Comparison of ENCODE assay signal across 9 mouse cellular contexts in genomic region chr10:17478761-17479632, GRCm38 (mm10).
A peak's percentile ranks its signal among the peaks of the same experiment; 100 is the strongest.
DNase-seq lines count a peak whose midpoint lies in the region; ATAC-seq and TF ChIP-seq lines count a peak whose summit lies in the region.
"Had no signal": no experiment of that assay in that cellular context is flagged by ENCODE, and none has a peak within 500 bp of the region (broad histone marks: within the 10 kb centered on the region; RNA-seq: fewer than 3 reads in every experiment).

No protein-coding gene starts in this region.

- no peaks in the 10 kb centered on the region for H3K36me3 ChIP-seq in embryonic facial prominence, embryonic 13.5 days
- no peaks in the 10 kb centered on the region for H3K36me3 ChIP-seq in intestine, embryonic 16.5 days (ENCODE audit: control insufficient read depth, insufficient read depth, low read length)
- no peaks in the 10 kb centered on the region for H3K36me3 ChIP-seq in midbrain, embryonic 13.5 days

- no peak for TF ChIP-seq CTCF in gastrocnemius, adult 2 months (IDR thresholded peaks at IDR 0.05)

- 24% methylated on average over 8 of the region's 8 CpGs for WGBS in embryonic facial prominence, embryonic 13.5 days
- WGBS in intestine, embryonic 16.5 days, result 34% methylated on average over 8 of the region's 8 CpGs
- WGBS in midbrain, embryonic 13.5 days, result 19% methylated on average over 8 of the region's 8 CpGs

- peak; percentile 16 for DNase-seq in brain, embryonic 18.5 days (ENCODE audit: low read depth, low spot score)
- DNase-seq in cerebellum, adult 11-12 months, result no peak
- DNase-seq in testis, postnatal 10 days (ENCODE audit: low spot score), result no peak
- no peak for DNase-seq in gastrocnemius, adult 2 months
- DNase-seq: kidney, postnatal 4 days; thymus, postnatal 36 days had no signal

- peak overlapping the region; percentile 37 for H3K4me2 ChIP-seq in embryonic facial prominence, embryonic 13.5 days
- H3K4me2 ChIP-seq in intestine, embryonic 16.5 days (ENCODE audit: low read depth, low read length), result no peak overlapping the region
- peak overlapping the region; percentile 35 for H3K4me2 ChIP-seq in midbrain, embryonic 13.5 days (replicated peaks)

- peaks cover 6% of the 10 kb centered on the region for H3K4me1 ChIP-seq in embryonic facial prominence, embryonic 13.5 days
- H3K4me1 ChIP-seq in intestine, embryonic 16.5 days (ENCODE audit: control insufficient read depth, insufficient read depth, low read length), result no peaks in the 10 kb centered on the region
- peaks cover 14% of the 10 kb centered on the region for H3K4me1 ChIP-seq in midbrain, embryonic 13.5 days (replicated peaks)

- H3K9me3 ChIP-seq in embryonic facial prominence, embryonic 13.5 days, result no peaks in the 10 kb centered on the region
- H3K9me3 ChIP-seq in intestine, embryonic 16.5 days (ENCODE audit: control insufficient read depth, low read length), result no peaks in the 10 kb centered on the region
- no peaks in the 10 kb centered on the region for H3K9me3 ChIP-seq in midbrain, embryonic 13.5 days

- no peak overlapping the region for H3K4me3 ChIP-seq in embryonic facial prominence, embryonic 13.5 days
- H3K4me3 ChIP-seq in intestine, embryonic 16.5 days (ENCODE audit: low read length), result no peak overlapping the region
- no peak overlapping the region for H3K4me3 ChIP-seq in midbrain, embryonic 13.5 days (replicated peaks)
- H3K4me3 ChIP-seq in gastrocnemius, adult 2 months, result no peak overlapping the region

- intact Hi-C loops in gastrocnemius, adult 2 months (cut with DNase I), result no loop called here

- H3K9ac ChIP-seq in embryonic facial prominence, embryonic 13.5 days, result no peak overlapping the region
- no peak overlapping the region for H3K9ac ChIP-seq in intestine, embryonic 16.5 days (ENCODE audit: low read depth, low read length)
- 0 out of 2 replicates have a peak overlapping the region, but pooled peaks have one; percentile 0 for H3K9ac ChIP-seq in midbrain, embryonic 13.5 days (replicated peaks)

- H3K27ac ChIP-seq in embryonic facial prominence, embryonic 13.5 days, result no peak overlapping the region
- no peak overlapping the region for H3K27ac ChIP-seq in intestine, embryonic 16.5 days (ENCODE audit: low read length)
- peak overlapping the region; percentile 71 for H3K27ac ChIP-seq in midbrain, embryonic 13.5 days
- no peak overlapping the region for H3K27ac ChIP-seq in gastrocnemius, adult 2 months

- no peaks in the 10 kb centered on the region for H3K27me3 ChIP-seq in embryonic facial prominence, embryonic 13.5 days
- H3K27me3 ChIP-seq in intestine, embryonic 16.5 days (replicated peaks; ENCODE audit: control insufficient read depth, insufficient read depth, low read length), result no peaks in the 10 kb centered on the region
- H3K27me3 ChIP-seq in midbrain, embryonic 13.5 days, result no peaks in the 10 kb centered on the region

- peak; percentile 64; the same call in 1 of the 2 replicates for ATAC-seq in embryonic facial prominence, embryonic 13.5 days (ENCODE audit: insufficient number of reproducible peaks, insufficient read depth, low FRiP score, low TSS enrichment, low read depth)
- peak; percentile 50 for ATAC-seq in intestine, embryonic 16.5 days
- ATAC-seq in midbrain, embryonic 13.5 days, result peak; percentile 96
